ENCODE assay signal across 9 mouse cellular contexts in genomic region chr15:89524001-89524571, GRCm38 (mm10). TPM values are rescaled to one million over a fixed set of nuclear protein-coding genes. Genes with fewer than 3 reads are reported as not detected.
DNase-seq lines count a peak whose midpoint lies in the region; ATAC-seq lines count a peak whose summit lies in the region.
"Had no signal": no experiment of that assay in that cellular context is flagged by ENCODE, and none has a peak within 500 bp of the region (broad histone marks: within the 10 kb centered on the region; RNA-seq: fewer than 3 reads in every experiment).

No protein-coding gene starts in this region.

- WGBS in hindbrain, embryonic 12.5 days = 6% methylated on average over 43 of the region's 52 CpGs
- WGBS in midbrain, embryonic 13.5 days = 4% methylated on average over 37 of the region's 52 CpGs

- H3K36me3 ChIP-seq in hindbrain, embryonic 12.5 days = peaks cover 3% of the 10 kb centered on the region; the same call in 1 of the 2 replicates
- peaks cover 6% of the 10 kb centered on the region; the same call in 1 of the 2 replicates for H3K36me3 ChIP-seq in midbrain, embryonic 13.5 days

- H3K4me2 ChIP-seq in hindbrain, embryonic 12.5 days (replicated peaks) = peak overlapping the region; percentile 99
- peak overlapping the region; percentile 93 for H3K4me2 ChIP-seq in midbrain, embryonic 13.5 days (replicated peaks)

- peaks cover 11% of the 10 kb centered on the region for H3K4me1 ChIP-seq in hindbrain, embryonic 12.5 days
- H3K4me1 ChIP-seq in midbrain, embryonic 13.5 days (replicated peaks) = peaks cover 16% of the 10 kb centered on the region

- DNase-seq in embryo, embryonic 9.5 days (ENCODE audit: extremely low spot score) = peak; percentile 39
- no peak for DNase-seq in embryo, embryonic 10 days (ENCODE audit: low spot score)
- peak; percentile 28 for DNase-seq in R1 (ENCODE audit: low read depth, low spot score)
- DNase-seq in adrenal gland, adult 2 months = no peak
- no peak for DNase-seq in right cerebral cortex, postnatal 36 days (ENCODE audit: low spot score in 2 of 2)
- DNase-seq in kidney, postnatal 36 days = no peak

- ATAC-seq in hindbrain, embryonic 12.5 days (ENCODE audit: low FRiP score) = no peak
- peak; percentile 28; the same call in 1 of the 2 replicates for ATAC-seq in midbrain, embryonic 13.5 days

- H3K4me3 ChIP-seq in hindbrain, embryonic 12.5 days = peak overlapping the region; percentile 68
- peak overlapping the region; percentile 60 for H3K4me3 ChIP-seq in midbrain, embryonic 13.5 days (replicated peaks)

- H3K27me3 ChIP-seq in hindbrain, embryonic 12.5 days = peaks cover 41% of the 10 kb centered on the region
- H3K27me3 ChIP-seq in midbrain, embryonic 13.5 days = peaks cover 38% of the 10 kb centered on the region

- peak overlapping the region; percentile 63 for H3K9ac ChIP-seq in hindbrain, embryonic 12.5 days
- peak overlapping the region; percentile 76 for H3K9ac ChIP-seq in midbrain, embryonic 13.5 days (replicated peaks)

- H3K9me3 ChIP-seq in hindbrain, embryonic 12.5 days (replicated peaks) = no peaks in the 10 kb centered on the region
- no peaks in the 10 kb centered on the region for H3K9me3 ChIP-seq in midbrain, embryonic 13.5 days

- no peak overlapping the region for H3K27ac ChIP-seq in hindbrain, embryonic 12.5 days
- no peak overlapping the region for H3K27ac ChIP-seq in midbrain, embryonic 13.5 days

RNA-seq across cellular contexts. Expression of gene Shank3, which starts 24.7 kb away (rescaled TPM):
- 7.5 and 8.1 TPM in 2 replicates for polyA plus RNA-seq in hindbrain, embryonic 12.5 days (2016; fragmentation: Nextera tagmentation; extraction: Ambion mirVana)
- polyA plus RNA-seq in midbrain, embryonic 13.5 days (2015; fragmentation: Nextera tagmentation; extraction: Ambion mirVana) = 13.3 and 14.8 TPM in 2 replicates
- 10 to 100 TPM; 32.7 to 36.9 TPM for total RNA-seq in adrenal gland, adult 2 months (2021)
- polyA plus RNA-seq in adrenal gland, adult 2 months (2012; rRNA removed) = 50.9 and 64.1 TPM in 2 replicates

RNA-seq across cellular contexts. Expression of gene Acr, which starts 44.0 kb away (rescaled TPM):
- 1.2 and 1.3 TPM in 2 replicates for polyA plus RNA-seq in hindbrain, embryonic 12.5 days (2016; fragmentation: Nextera tagmentation; extraction: Ambion mirVana)
- polyA plus RNA-seq in midbrain, embryonic 13.5 days (2015; fragmentation: Nextera tagmentation; extraction: Ambion mirVana) = 2.5 and 2.6 TPM in 2 replicates
- total RNA-seq in adrenal gland, adult 2 months (2021) = under 1 TPM in 1 of 2 experiments, not detected in 1; 0.26 TPM
- polyA plus RNA-seq in adrenal gland, adult 2 months (2012; rRNA removed) = 1.3 and 1.5 TPM in 2 replicates
- polyA plus RNA-seq: C2C12 had no signal

RNA-seq across cellular contexts. Expression of gene Arsa, which starts 46.9 kb away (rescaled TPM):
- 19.5 and 19.8 TPM in 2 replicates for polyA plus RNA-seq in hindbrain, embryonic 12.5 days (2016; fragmentation: Nextera tagmentation; extraction: Ambion mirVana)
- 16.7 and 17.6 TPM in 2 replicates for polyA plus RNA-seq in midbrain, embryonic 13.5 days (2015; fragmentation: Nextera tagmentation; extraction: Ambion mirVana)
- 10 to 100 TPM; 16.6 to 24.5 TPM for total RNA-seq in adrenal gland, adult 2 months (2021)
- polyA plus RNA-seq in adrenal gland, adult 2 months (2012; rRNA removed) = 57.6 and 67.8 TPM in 2 replicates

Comparison
In these comparisons a context has a peak if more than half of its experiments do, and no peak if none do; other contexts are left out.
1. DNase-seq: peak in embryo, embryonic 9.5 days (single experiment) and R1 (single experiment); none in embryo, embryonic 10 days (single experiment), adrenal gland, adult 2 months (single experiment), right cerebral cortex, postnatal 36 days (0 of 2) and kidney, postnatal 36 days (0 of 2).